Mouse (Mus musculus) right cerebral cortex, postnatal 36 days (tissue): ENCODE data around the gene Ctnnbl1.
A peak's percentile ranks its signal among the peaks of the same experiment; 100 is the strongest.

Experiments used
- DNase-seq, 2 experiments: peaks; one replicate each; pipeline ENCODE4 v3.0.0; 2022; ENCODE audit warnings: low spot score in 2 of 2, mixed read lengths in 1 of 2

Ctnnbl1 gene

DNA sequence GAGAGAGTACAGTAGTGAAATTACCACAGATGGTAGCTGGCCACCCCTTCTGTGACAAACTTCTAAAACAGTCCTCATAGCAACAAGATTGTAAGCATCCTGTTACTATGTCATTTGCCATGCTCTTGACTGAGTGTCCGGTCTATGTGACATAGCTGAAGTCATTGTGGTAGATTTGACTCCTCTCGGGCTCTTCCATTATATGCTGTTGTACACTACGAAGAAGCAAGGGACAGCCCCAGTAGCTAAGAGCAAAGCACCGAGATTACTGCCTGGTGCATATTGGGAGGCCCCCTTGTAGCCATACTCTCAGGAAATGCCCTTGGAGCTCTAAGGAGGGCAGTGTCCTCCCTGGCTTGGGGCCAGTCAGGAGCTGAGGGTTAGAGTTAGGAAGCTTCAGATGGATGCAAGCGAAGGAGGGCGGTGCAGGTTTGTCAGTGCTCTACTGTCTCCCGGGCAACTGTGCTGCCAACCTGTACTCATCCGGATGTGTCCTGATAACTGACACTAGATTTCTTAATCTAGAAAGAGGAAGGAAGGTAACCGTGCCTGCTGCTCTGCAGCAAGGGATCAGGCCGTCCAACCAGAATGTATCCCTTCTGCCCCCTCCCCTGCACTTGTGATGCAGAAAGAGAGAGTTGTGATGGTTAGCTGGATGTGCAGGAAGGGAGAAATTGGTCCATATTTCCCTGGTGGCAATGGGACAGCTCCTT is 55.8 kb downstream of the Ctnnbl1 start:
- no peak for DNase-seq

DNA sequence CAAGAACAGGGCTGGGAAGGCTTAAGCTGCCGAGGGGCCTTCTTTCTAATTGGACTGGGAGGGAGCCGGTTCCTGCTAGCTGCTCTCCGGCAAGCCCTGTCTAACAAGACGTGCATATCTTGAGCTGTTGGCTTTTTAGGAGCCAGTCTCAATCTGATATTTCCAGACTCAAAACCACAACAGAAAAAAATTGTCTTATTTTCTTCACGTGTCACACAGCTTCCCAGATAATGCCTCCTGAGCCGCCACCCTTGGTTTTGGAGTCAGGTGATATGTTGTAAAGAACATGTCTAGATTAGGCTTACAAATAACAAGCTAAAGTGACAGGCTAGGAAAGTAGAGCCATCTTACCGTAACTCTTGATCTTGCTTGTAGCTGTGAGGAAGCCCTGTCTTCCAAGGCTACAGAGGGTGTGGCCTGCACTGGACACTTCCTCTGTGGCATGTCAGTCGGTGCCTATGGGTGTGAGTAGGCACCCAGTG is 56.7 kb downstream of the Ctnnbl1 start:
- DNase-seq = no peak

DNA sequence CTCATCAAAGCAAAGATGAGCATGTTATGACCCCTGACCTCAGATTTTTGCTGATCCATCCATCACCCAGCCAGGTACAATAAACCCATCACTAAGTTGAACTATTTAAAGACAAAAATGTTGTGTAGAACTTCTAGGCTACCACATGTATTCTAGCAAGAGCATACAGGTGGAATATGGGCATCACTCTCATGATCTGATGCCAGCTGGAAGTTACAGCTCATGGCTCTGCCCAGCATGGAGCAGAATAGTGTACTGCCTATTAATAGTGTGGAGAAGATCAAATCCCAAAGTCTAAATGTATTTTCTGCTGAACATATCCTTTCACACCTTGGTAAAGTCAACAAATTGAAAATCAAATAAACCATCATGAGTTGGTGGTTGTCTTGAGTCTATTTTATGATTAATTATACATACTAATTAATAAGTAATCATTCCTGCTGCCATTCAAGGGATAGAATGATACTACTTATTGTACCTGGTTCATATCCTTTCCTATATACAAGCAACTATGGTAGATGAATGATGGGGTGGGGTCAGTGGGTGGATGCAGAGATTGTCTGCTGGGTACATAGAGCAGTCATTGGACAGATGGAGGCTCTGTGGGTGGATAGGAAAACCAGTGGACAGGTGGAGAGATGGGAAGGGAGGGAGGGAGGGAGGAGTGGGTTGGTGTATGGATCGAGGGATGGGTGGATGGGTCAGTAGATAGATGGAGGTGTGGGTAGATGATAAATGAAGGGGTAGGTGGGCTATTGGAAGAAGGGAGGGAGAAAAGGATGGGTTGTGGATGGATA is 58.6 kb downstream of the Ctnnbl1 start:
- no peak for DNase-seq

DNA sequence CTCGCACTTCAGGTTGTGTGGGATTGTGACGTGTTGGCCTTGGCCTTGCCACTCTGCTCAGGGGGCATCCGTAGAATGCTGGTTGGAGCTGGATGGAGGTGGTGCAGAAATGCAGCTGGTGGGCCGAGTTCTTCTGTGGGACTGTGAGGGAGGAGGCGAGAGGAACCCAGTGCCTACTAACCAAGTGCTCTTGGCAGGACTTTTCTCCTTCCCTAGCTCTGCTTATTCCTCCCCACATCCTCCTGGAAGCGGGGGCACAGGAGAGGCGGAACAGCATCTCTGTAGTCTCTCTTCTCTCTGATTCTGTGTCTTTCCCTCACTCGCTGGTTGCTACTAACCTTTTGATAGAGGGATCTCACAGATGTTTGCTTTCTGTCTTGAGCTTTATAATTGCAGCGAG is 62.3 kb downstream of the Ctnnbl1 start:
- no peak for DNase-seq

DNA sequence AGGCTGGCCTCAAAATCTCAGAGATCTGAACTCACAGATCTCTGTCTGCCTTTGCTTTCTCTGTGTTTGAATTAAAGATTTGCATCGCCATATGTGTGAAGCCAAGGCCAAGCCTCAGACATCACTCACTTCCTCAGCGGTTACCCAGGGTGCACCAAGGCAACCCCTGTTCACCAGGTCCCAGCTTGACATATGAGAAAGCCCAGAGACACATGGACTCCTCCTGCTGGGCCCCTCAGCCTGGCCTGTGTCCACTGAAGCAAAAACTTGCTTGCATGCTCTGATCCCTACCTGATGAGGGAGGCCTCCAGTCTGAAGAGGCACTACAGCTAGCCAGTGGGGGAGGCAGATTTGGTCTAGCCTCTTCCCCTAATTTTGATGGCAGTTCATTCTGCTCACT is 63.1 kb downstream of the Ctnnbl1 start:
- no peak for DNase-seq

DNA sequence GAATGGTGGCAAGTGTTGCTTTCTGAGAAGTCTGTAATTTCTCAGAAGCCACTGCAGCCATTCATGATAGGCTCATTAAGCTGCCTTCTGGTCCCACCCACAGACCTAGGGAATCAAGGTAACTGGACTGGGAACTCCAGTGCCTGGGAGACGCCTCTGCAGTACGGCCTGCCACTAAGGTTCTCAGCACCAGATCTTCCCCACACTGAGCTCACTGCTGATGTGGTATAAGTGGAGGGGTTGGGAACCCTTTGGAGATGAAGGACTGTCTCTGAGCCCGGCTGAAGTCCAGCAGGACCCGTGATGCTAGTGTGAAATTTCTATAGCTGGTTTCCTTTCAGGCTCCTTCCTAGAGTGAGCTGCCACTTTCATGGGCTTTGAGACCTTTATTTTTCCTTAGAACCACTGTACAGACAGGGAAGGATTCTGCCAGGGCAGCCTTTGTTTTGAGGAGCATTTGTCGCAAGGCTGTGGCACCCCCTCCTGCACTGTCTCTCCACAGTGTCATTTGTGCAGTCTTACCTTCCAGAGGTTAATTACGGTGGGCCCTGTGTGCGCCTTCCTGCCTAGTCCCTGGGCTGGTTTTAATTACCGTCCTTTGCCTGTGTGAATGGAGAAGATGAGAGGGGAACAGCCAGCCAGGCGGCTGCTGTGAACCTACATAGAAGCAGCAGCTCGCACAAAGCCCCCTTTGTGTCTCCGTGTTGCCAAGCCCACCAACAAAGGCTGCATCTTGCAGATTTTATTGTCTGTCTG is 63.7 kb downstream of the Ctnnbl1 start:
- no peak for DNase-seq

DNA sequence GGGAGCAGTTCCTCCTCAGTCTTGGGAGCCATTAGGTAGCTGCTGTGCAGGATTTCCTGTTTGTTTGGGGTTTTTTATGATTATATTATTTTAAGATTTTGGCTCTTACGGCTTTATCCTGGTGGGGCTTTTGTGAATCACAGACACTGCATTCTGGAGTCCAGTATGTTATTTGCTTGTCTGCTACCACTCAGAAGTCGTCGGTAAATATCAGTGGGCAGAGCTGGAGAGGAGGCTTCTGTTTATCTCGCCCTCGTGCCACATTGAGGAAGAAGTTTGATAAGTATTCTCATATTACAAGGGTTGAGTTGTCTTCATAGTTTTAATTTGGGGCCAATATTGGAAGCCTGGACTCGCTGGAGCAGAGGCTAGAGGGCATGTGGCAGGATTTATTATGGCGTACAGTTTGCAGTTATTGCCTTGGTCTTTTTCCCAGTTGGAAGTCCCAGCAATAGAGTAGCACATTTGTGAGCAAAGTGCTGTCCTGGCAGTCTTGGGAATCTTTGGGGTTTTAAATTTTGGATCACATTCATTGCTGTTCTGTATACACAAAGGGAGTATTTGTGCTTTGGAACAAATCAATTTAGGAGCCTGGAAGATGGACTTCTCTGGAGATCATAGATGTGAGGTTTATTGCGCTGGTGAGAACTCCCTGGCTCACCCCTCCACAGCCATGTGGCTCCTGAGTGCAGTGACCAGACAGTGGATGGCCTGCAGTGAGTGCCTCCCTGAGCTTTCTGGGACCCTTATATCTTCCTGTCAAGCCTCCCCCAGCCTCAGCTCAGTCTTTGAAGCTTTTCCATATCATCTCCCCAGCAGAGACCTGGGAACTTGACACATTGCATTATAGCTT is 64.5 kb downstream of the Ctnnbl1 start:
- DNase-seq = no peak

DNA sequence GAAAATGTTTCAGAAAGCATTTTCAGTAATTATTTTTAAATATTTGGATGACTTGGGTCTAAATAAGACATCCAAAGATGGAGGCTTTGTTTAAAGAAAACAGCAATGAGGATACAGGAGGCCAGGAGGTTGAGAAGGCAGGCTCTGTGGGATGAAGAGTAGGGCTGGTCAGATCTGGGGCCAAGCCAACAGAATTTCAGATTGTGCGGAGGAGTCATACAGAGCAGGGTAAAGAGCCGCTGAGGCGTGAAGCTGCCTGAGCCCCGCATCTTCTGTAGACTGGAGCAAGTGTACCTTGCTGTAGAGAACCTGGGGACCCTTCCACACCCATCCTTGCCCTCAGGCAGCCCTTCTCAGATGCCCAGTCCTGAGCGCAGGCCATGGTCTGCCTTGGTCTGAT is 65.5 kb downstream of the Ctnnbl1 start:
- DNase-seq = no peak

DNA sequence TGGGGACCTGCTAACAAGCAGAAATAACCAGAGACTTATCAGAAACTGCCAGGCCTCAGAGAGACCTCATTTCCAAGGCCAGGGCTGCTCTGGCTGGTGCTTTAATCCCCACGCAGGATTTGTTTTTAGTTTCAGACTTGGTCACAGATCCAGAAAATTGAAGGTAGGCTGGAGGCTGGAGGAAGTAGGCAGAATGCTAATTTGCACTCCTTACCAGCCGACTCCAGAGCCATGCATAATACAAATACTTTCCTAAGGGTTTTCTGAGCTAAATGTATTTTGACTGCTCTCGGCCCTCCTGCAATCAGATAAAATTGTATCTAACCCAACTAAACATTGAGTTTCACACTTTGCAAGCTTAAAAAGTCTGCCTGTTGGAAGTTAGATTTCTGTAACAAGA is 67.2 kb downstream of the Ctnnbl1 start:
- DNase-seq = peak in 1 of 2 experiments; percentile 67

DNA sequence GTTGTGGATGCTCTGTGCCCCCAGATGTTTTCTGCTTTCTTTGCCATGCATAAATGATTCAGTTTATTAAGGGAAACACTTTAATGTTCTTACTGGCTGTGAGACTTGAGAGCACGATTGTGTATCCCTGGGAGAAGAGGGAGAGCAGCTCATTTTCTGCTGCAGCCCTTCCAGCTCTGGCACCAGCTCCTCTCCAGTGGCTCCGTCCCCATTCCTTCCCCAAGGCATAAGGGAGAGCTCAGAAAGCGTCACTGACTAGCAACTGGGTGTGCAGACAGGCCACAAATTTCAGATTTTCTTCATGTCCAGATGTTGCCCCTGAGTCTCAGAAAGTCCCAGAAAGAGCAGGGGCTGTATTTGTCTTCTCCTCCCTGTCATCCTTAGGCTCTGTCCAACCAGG is 67.9 kb downstream of the Ctnnbl1 start:
- no peak for DNase-seq

DNA sequence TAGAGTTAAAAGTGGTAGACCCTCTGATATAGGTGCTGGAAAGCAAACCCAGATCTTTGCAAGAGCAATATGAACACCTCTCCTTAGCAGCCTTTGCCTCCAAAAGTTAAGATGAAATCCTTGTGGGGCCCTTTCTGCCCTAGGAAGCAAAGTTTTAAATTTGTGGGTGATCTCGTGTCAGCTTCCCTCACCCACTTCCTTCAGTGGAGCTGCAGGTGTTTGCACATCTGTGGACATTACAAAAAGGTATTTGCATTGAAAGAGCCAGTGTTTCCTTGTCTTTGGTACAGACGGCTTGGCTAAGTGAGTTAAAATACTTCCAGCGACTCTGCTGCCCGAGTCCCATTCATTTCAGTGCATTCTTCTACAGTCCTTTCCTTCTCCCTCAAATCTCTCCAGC is 69.9 kb downstream of the Ctnnbl1 start:
- DNase-seq = no peak

DNA sequence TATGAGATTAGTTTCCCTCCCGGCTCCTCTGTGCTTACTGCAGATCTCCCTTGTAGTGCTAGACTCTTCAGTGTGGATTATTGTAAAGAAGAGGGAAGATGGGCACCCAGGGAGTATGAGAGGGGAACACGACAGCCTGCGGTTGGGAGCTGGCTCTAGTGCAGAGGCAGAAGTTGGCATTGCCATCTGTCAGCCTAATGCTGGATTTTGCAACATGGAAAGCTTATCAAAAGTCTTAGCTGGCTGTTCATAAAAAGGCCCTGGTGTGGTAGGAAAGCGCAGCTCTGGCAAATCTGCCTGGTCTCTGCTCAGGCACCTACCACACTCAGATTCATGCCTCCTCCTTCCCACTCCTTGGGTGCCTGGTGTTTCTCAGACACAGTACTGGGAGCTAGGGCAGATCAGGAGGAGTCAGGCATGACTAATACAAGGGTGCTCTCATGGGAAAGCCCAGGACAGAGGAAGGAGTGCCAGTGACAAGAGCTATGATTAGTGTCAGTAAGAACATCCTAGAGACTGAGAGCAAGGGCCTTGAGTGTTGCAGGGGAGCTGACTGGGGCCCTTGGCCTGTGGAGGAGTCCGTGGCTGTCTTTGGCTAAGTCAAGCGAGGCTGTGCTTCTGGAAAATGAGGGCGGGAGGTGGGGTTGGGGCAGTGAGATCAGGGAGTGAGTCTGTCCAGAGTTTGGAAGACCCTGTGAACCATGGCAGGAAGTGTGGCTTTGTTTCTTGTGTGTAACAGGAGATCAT is 70.6 kb downstream of the Ctnnbl1 start:
- DNase-seq = no peak

DNA sequence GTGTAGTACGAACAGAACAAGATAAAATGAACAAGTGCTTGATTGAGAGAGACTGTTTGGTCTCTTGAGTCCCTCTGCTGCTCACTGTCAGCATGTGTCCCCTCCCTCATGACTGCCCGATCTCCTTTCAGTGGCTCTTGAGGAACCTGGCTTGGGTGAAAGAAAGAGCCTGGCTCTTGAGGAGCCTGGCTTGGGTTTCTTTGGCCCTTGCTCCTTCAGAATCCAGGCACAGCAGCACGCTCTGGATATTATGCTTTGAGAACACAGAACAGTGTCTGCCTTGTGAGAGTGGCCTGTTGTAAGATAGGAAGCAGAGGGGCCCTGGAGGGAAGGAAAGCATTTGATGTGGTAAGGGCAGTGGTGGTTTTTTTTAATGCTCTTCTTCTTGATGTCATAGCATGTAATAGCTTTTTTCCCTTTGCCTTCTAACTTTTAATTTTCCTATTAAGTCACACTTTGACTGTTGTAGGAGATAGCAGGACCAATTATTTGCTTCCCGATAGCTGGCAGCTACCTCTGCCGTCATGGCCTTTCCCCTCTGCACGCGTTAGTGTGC is 71.2 kb downstream of the Ctnnbl1 start:
- DNase-seq = no peak

DNA sequence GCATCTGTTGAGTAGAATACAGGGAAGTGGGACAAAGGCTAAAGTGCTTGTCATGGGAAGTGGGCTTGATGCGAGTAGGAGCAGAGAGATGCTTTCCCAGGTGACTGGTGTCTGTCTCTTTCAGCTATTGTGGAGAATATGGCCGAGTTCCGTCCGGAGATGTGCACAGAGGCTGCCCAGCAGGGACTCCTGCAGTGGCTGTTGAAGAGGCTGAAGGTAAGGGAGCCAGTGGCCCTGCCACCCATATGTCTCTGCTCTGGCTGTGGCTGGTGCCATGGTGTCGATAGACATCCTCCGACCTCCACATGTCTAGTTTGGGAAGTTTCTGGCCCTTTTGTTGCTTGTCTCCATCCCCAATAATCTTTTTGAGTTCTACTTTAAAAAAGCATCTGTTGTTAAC is 72.1 kb downstream of the Ctnnbl1 start:
- DNase-seq = no peak

DNA sequence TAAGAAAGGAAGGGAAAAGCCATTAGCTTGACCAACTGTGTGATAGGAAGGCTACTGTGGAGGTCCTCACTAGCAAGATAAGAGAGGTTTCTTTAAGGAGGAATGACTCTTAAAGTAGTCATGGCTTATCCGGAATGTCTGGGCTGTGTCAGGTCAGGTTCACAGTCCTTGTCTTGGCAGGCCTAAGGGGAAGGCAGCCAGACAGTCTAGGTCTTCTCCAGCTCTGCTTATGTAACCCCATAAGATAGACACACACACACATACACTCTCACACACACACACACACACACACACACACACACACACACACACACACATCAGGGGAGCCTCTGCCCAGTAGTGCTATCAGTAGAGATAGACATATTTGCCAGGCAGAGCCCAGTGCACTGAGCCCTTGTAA is 73.5 kb downstream of the Ctnnbl1 start:
- no peak for DNase-seq

DNA sequence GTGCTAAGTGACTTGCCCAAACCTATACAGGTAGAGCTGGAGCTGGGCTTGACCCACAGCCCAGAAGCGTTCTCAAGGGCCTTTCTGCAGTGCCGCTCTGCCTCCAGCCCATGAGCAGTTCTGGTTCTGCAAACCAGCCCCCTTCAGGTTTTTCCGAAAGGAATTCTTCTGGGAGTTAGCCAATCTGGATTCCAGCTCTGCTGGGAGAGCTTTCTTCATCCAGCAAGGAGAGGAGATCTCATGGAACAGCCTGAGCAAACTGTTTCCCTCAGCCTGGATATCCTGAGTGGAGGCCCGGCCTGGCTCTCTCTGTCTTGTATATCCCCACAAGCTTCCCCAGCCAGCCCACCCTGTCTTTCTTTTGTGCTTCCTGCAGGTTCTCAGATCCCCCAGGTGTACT is 75.9 kb downstream of the Ctnnbl1 start:
- DNase-seq = no peak

DNA sequence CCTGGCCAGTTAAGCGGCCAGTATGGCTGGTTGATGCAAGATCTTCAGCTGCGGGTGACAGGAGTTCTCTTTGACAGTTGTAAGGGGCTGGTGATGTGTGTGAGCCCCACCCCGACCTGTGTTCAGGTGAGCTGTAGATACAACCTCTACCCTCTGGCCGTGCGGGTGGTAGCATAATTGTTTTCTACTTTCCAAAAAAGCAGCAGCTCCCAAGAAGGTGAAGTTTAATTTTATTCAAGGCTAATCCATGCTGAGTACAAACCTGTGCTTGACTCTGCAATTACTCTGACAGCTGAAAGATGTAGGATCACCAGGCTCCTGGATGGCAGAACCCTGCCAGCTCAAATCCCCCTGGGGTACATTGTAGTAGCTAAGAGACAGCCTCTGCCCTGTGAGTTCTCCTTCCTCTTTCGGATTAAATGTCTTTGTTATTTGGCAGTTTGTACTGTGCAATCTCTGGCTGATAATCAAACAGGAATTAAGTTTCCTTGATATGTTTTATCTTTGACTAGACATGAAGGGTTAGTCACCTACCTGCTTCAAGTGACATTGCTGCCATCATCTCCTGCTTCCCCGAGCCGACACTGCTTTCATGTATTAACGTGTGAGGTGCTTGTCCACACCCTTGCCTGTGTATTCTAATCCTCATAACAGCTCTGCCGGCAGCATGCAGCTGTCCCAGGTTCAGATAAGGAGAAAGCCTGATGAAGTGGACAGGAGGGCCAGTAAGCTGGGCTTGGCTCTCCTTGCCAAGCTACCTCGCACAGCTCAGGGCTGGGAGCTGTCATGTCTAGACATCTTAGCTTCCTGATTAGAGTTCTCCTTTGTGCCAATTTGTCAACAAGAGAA is 77.1 kb downstream of the Ctnnbl1 start:
- no peak for DNase-seq

DNA sequence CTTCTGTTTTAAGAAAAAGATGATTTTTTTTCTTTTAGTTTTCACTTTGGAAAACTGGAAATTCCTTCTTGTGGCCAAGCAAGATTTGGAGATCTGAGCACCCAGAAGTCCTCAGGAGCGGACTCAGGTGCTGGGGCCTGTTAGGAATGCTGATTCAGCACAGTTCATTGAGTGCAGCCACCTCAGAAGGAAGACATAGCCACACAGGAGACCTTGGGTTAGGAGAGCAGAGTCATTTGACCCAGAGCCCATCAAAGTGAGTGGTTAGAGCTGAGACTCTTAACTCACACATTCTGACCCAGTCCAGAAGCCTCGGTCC is 77.7 kb downstream of the Ctnnbl1 start:
- no peak for DNase-seq

DNA sequence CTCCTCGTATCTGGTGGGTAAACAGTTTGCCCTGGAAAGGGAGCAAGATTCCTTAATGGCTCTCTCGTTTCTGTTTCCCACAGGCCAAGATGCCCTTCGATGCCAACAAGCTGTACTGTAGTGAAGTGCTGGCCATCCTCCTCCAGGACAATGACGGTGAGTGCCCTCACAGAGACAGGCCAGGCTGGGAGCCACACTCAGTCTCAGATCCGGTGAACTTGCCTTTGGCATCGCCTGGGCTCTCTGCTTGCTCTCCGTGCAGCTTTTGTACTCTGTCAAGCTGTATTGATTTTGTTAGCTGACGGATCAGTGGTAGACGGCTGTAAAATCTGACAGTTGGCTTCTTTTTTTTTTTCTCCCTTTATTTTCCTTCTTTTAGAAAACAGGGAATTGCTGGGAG is 80.5 kb downstream of the Ctnnbl1 start:
- no peak for DNase-seq
